Mouse (Mus musculus): ENCODE data around the gene Grik5.

- TF ChIP-seq CTCF (conservative IDR thresholded peaks at IDR 0.05; ENCODE audit: low read length) (no peak), NANOG (IDR thresholded peaks at IDR 0.05; ENCODE audit: borderline replicate concordance, low read length) (no peak)
Observed at GRCm38 (mm10) chr7:25031528-25031927, 40.6 kb downstream of the Grik5 start.

All from E14TG2a.4 (cell line).